Mouse (Mus musculus) lung, adult 18-20 months (tissue): ENCODE data around the gene Pgbd5.

Source experiments
- DNase-seq, 2 experiments: peaks; one replicate each; pipeline ENCODE4 v3.0.0; 2022; ENCODE audit warnings: mixed read lengths in 2 of 2

The Pgbd5 gene

GRCm38 (mm10) chr8:124439558-124439957 lies at the start of gene Pgbd5:
Gene Pgbd5, minus strand, starts transcription at chr8:124439658.
- no peak for DNase-seq

GRCm38 (mm10) chr8:124483356-124484115 lies 44.1 kb upstream of the Pgbd5 start:
- no peak for DNase-seq

- no peak for DNase-seq
Observed at GRCm38 (mm10) chr8:124482790-124483189, 43.3 kb upstream of the Pgbd5 start.

- no peak for DNase-seq
Observed at GRCm38 (mm10) chr8:124480321-124480720, 40.9 kb upstream of the Pgbd5 start.

- no peak for DNase-seq
Observed at GRCm38 (mm10) chr8:124479251-124479650, 39.8 kb upstream of the Pgbd5 start.

GRCm38 (mm10) chr8:124476701-124477100 lies 37.2 kb upstream of the Pgbd5 start:
- DNase-seq: no peak

- no peak for DNase-seq
Observed at GRCm38 (mm10) chr8:124475690-124476089, 36.2 kb upstream of the Pgbd5 start.

GRCm38 (mm10) chr8:124464641-124465040 lies 25.2 kb upstream of the Pgbd5 start:
- DNase-seq: no peak

- no peak for DNase-seq
Observed at GRCm38 (mm10) chr8:124463111-124463510, 23.7 kb upstream of the Pgbd5 start.

- DNase-seq: no peak
Observed at GRCm38 (mm10) chr8:124462192-124462591, 22.7 kb upstream of the Pgbd5 start.

- DNase-seq: no peak
Observed at GRCm38 (mm10) chr8:124461103-124461502, 21.6 kb upstream of the Pgbd5 start.

GRCm38 (mm10) chr8:124460660-124461059 lies 21.2 kb upstream of the Pgbd5 start:
- no peak for DNase-seq

- no peak for DNase-seq
Observed at GRCm38 (mm10) chr8:124459627-124460026, 20.2 kb upstream of the Pgbd5 start.

- no peak for DNase-seq
Observed at GRCm38 (mm10) chr8:124455359-124455758, 15.9 kb upstream of the Pgbd5 start.

GRCm38 (mm10) chr8:124450192-124450895 lies 10.9 kb upstream of the Pgbd5 start:
- no peak for DNase-seq

GRCm38 (mm10) chr8:124448962-124449670 lies 9.7 kb upstream of the Pgbd5 start:
- peak in 1 of 2 experiments; percentile 10 for DNase-seq

- DNase-seq: no peak
Observed at GRCm38 (mm10) chr8:124436741-124437140, 2.7 kb downstream of the Pgbd5 start.

- no peak for DNase-seq
Observed at GRCm38 (mm10) chr8:124435707-124436243, 3.7 kb downstream of the Pgbd5 start.

GRCm38 (mm10) chr8:124435170-124435569 lies 4.3 kb downstream of the Pgbd5 start:
- no peak for DNase-seq

- DNase-seq: peak; percentile 93 to 96
Observed at GRCm38 (mm10) chr8:124434126-124434790, 5.2 kb downstream of the Pgbd5 start.

GRCm38 (mm10) chr8:124433451-124434125 lies 5.9 kb downstream of the Pgbd5 start:
- DNase-seq: no peak

GRCm38 (mm10) chr8:124430881-124431280 lies 8.6 kb downstream of the Pgbd5 start:
- DNase-seq: no peak
